Mouse (Mus musculus) cortical plate, adult 2 months (tissue): ENCODE results near the gene Cel.

Source experiments
- CTCF ChIP-seq: fragments of 200-500 bp; IDR thresholded peaks from 2 replicates; pipeline ENCODE4 v1.5.1; 2011; ENCODE audit warnings: mild to moderate bottlenecking, control low read depth, low read length; ENCODE audit not compliant: insufficient read depth; ENCODE audit errors: extremely low read depth
- POLR2A ChIP-seq: fragments of 200-500 bp; IDR thresholded peaks from 2 replicates; pipeline ENCODE4 v1.6.1; 2011; ENCODE audit warnings: mild to moderate bottlenecking, low read length, control low read depth; ENCODE audit not compliant: insufficient read depth; ENCODE audit errors: extremely low read depth

DNA sequence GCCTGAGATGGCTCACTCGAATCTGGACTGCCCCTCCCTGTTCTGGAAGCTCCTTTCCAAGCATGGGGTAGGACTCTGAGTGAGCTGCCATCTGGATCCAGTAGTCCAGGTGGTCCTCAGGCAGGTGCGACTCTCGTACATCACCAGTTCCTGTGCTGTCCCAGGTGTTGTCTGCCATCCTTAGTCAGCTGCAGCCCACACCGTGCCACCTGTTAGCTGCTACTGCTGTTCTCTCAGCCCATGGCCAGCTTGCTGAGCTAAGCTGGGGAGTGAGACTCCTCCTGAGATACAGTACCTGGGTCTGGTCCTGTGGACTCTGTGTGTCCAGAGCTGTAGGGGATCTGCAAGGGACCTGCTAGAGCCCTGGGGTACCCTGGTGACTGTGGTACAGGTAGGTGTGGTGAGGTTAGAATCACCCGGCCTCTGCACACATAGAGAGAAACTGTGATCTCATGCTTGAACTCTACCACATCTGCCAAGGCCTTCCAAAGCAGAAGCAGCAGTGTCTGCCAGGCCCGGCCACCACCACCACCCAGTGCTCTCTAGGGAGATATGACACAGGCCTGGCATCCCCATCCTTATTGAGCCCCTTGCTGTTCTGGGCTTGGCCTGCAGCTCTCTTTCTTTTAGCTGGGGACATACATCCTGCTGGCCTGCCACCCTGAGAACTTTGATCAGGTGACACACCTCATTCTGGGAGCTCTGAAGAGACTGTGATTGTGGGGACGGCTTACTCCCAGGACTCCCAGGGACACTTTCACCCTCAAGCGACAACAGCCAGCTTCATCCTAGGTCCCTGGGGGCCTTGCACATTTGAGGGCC, 25.0 kb downstream of the Cel start:
- TF ChIP-seq POLR2A (no peak), CTCF (no peak)
